Comparison of ENCODE assay signal across 8 mouse cellular contexts in genomic region chr13:43481859-43482245, GRCm38 (mm10). TPM values are rescaled to one million over a fixed set of nuclear protein-coding genes. Genes with fewer than 3 reads are reported as not detected.
DNase-seq lines count a peak whose midpoint lies in the region; ATAC-seq lines count a peak whose summit lies in the region.

No protein-coding gene starts in this region.

- peak overlapping the region; percentile 98 for H3K4me3 ChIP-seq in heart, embryonic 11.5 days (ENCODE audit: low read depth, low read length)
- H3K4me3 ChIP-seq in forebrain, embryonic 13.5 days: peak overlapping the region; percentile 91
- peak overlapping the region; percentile 93 for H3K4me3 ChIP-seq in limb, embryonic 10.5 days
- H3K4me3 ChIP-seq in midbrain, embryonic 16.5 days (ENCODE audit: low read depth, low read length): peak overlapping the region; percentile 99

- no peaks in the 10 kb centered on the region for H3K36me3 ChIP-seq in heart, embryonic 11.5 days (ENCODE audit: control insufficient read depth, insufficient read depth, low read length)
- H3K36me3 ChIP-seq in forebrain, embryonic 13.5 days (ENCODE audit: poor library complexity, severe bottlenecking): no peaks in the 10 kb centered on the region
- H3K36me3 ChIP-seq in limb, embryonic 10.5 days: no peaks in the 10 kb centered on the region
- H3K36me3 ChIP-seq in midbrain, embryonic 16.5 days (ENCODE audit: control insufficient read depth, insufficient read depth, low read length): no peaks in the 10 kb centered on the region

- intact Hi-C loops in heart, postnatal 36 days (cut with DNase I): loop anchor here (2.0 to 5.0 kb wide), 4 partner anchors 40 to 85 kb away; partner anchors contain the start of gene Nol7
- intact Hi-C loops in gastrocnemius, postnatal 36 days (cut with DNase I): loop anchor here (5.0 kb wide), 1 partner anchor 40 kb away; no protein-coding TSS in a partner anchor

- H3K9ac ChIP-seq in heart, embryonic 11.5 days (ENCODE audit: low read depth, low read length): peak overlapping the region; percentile 99
- peak overlapping the region; percentile 99 for H3K9ac ChIP-seq in forebrain, embryonic 13.5 days
- H3K9ac ChIP-seq in midbrain, embryonic 16.5 days (ENCODE audit: low read depth, low read length): peak overlapping the region; percentile 100

- no peak for DNase-seq in heart, postnatal 36 days
- peak; percentile 39 for DNase-seq in limb, embryonic 10.5 days (ENCODE audit: low spot score)
- DNase-seq in Muller cell, postnatal 12 days (ENCODE audit: inconsistent ontology term): no peak
- DNase-seq in gastrocnemius, postnatal 36 days: no peak
- DNase-seq in frontal cortex, postnatal 36 days (ENCODE audit: low spot score in 2 of 2): no peak

- no peaks in the 10 kb centered on the region for H3K9me3 ChIP-seq in heart, embryonic 11.5 days (replicated peaks; ENCODE audit: control insufficient read depth, low read length)
- H3K9me3 ChIP-seq in forebrain, embryonic 13.5 days (replicated peaks): no peaks in the 10 kb centered on the region
- no peaks in the 10 kb centered on the region for H3K9me3 ChIP-seq in limb, embryonic 10.5 days (replicated peaks)
- H3K9me3 ChIP-seq in midbrain, embryonic 16.5 days (replicated peaks; ENCODE audit: control insufficient read depth, low read length, poor library complexity, severe bottlenecking): no peaks in the 10 kb centered on the region

- 42% methylated on average over 6 of the region's 6 CpGs for WGBS in heart, embryonic 11.5 days (ENCODE audit: insufficient replicate concordance)
- WGBS in forebrain, embryonic 13.5 days: 40% methylated on average over 6 of the region's 6 CpGs
- WGBS in limb, embryonic 10.5 days: 48% methylated on average over 6 of the region's 6 CpGs
- WGBS in midbrain, embryonic 16.5 days: 26% methylated on average over 6 of the region's 6 CpGs

- no peak for ATAC-seq in heart, embryonic 11.5 days (replicated peaks; ENCODE audit: insufficient number of reproducible peaks, low FRiP score, low TSS enrichment)
- peak; percentile 31 for ATAC-seq in forebrain, embryonic 13.5 days
- peak; percentile 46 for ATAC-seq in midbrain, embryonic 16.5 days

- peaks cover 13% of the 10 kb centered on the region for H3K4me1 ChIP-seq in heart, embryonic 11.5 days (ENCODE audit: control insufficient read depth, insufficient read depth, low read length)
- peaks cover 18% of the 10 kb centered on the region for H3K4me1 ChIP-seq in forebrain, embryonic 13.5 days
- H3K4me1 ChIP-seq in limb, embryonic 10.5 days: peaks cover 34% of the 10 kb centered on the region
- H3K4me1 ChIP-seq in midbrain, embryonic 16.5 days (ENCODE audit: control insufficient read depth, insufficient read depth, low read length): peaks cover 17% of the 10 kb centered on the region

- peak overlapping the region; percentile 78 for H3K4me2 ChIP-seq in heart, embryonic 11.5 days
- H3K4me2 ChIP-seq in forebrain, embryonic 13.5 days: peak overlapping the region; percentile 86
- H3K4me2 ChIP-seq in midbrain, embryonic 16.5 days (ENCODE audit: low read length): peak overlapping the region; percentile 61

- no peaks in the 10 kb centered on the region for H3K27me3 ChIP-seq in heart, embryonic 11.5 days (ENCODE audit: control insufficient read depth, insufficient read depth, low read length)
- H3K27me3 ChIP-seq in forebrain, embryonic 13.5 days: no peaks in the 10 kb centered on the region
- no peaks in the 10 kb centered on the region for H3K27me3 ChIP-seq in limb, embryonic 10.5 days (ENCODE audit: low read depth, poor library complexity, severe bottlenecking)
- no peaks in the 10 kb centered on the region for H3K27me3 ChIP-seq in midbrain, embryonic 16.5 days (ENCODE audit: control insufficient read depth, insufficient read depth, low read depth, low read length)

- H3K27ac ChIP-seq in heart, embryonic 11.5 days (ENCODE audit: low read depth, low read length): peak overlapping the region; percentile 100; the same call in 1 of the 2 replicates
- H3K27ac ChIP-seq in forebrain, embryonic 13.5 days: peak overlapping the region; percentile 100
- H3K27ac ChIP-seq in limb, embryonic 10.5 days: peak overlapping the region; percentile 99
- H3K27ac ChIP-seq in midbrain, embryonic 16.5 days (ENCODE audit: low read length): peak overlapping the region; percentile 98

RNA-seq across cellular contexts. Expression of gene Ranbp9, which starts 0.8 kb away (rescaled TPM):
- polyA plus RNA-seq in heart, embryonic 11.5 days (2014; fragmentation: Nextera tagmentation; extraction: Ambion mirVana): 8.8 and 12.2 TPM in 2 replicates
- 10 to 100 TPM; 43.0 to 48.3 TPM for total RNA-seq in heart, postnatal 36 days (2021)
- polyA plus RNA-seq in forebrain, embryonic 13.5 days (2015; fragmentation: Nextera tagmentation; extraction: Ambion mirVana): 12.4 and 12.7 TPM in 2 replicates
- 10.0 and 10.1 TPM in 2 replicates for polyA plus RNA-seq in limb, embryonic 10.5 days (2016; fragmentation: Nextera tagmentation; extraction: Ambion mirVana)
- polyA plus RNA-seq in midbrain, embryonic 16.5 days (2015; fragmentation: Nextera tagmentation; extraction: Ambion mirVana): 10.7 and 12.5 TPM in 2 replicates
- total RNA-seq in gastrocnemius, postnatal 36 days (2021): 10 to 100 TPM; 36.9 to 40.5 TPM
